Mouse (Mus musculus) embryonic facial prominence, embryonic 15.5 days (tissue): ENCODE results near the gene Ttll6. TPM values are rescaled to one million over a fixed set of nuclear protein-coding genes. Genes with fewer than 3 reads are reported as not detected.

Experiments
- ATAC-seq: fragments of 200-750 bp; cut with Nextera tagmentation; 2 replicates; pipeline ENCODE4 v1.8.0; 2017; ENCODE audit warnings: low read depth, moderate TSS enrichment; ENCODE audit not compliant: insufficient number of reproducible peaks, low FRiP score, low TSS enrichment
- H3K27ac ChIP-seq: fragments of 300-500 bp; sonication (generic); replicated peaks from 2 replicates; pipeline ENCODE4 v1.5.1; 2015; ENCODE audit warnings: mild to moderate bottlenecking, inconsistent platforms
- H3K27me3 ChIP-seq: fragments of 300-500 bp; sonication (generic); 2 replicates; pipeline ENCODE4 v1.6.1; 2015; ENCODE audit warnings: inconsistent platforms
- H3K36me3 ChIP-seq: fragments of 300-500 bp; sonication (generic); 2 replicates; pipeline ENCODE4 v1.6.1; 2015; ENCODE audit warnings: mild to moderate bottlenecking, inconsistent platforms
- H3K4me1 ChIP-seq: fragments of 300-500 bp; sonication (generic); 2 replicates; pipeline ENCODE4 v1.6.1; 2015; ENCODE audit warnings: inconsistent platforms
- H3K4me2 ChIP-seq: fragments of 300-500 bp; sonication (generic); replicated peaks from 2 replicates; pipeline ENCODE4 v1.6.1; 2015; ENCODE audit warnings: mild to moderate bottlenecking, inconsistent platforms
- H3K4me3 ChIP-seq: fragments of 300-500 bp; sonication (generic); replicated peaks from 2 replicates; pipeline ENCODE4 v1.5.1; 2015; ENCODE audit warnings: mild to moderate bottlenecking, inconsistent platforms
- H3K9ac ChIP-seq: fragments of 300-500 bp; sonication (generic); 2 replicates; pipeline ENCODE4 v1.6.1; 2015; ENCODE audit warnings: inconsistent platforms
- H3K9me3 ChIP-seq: fragments of 300-500 bp; sonication (generic); replicated peaks from 2 replicates; pipeline ENCODE4 v1.6.1; 2016; ENCODE audit warnings: inconsistent platforms
- WGBS: fragments of 180-500 bp; shearing (Covaris S2); methylation state at CpG from one replicate; pipeline ENCODE4 v1.1.7; 2015; 5-methylcytosine and 5-hydroxymethylcytosine counted together
- polyA plus RNA-seq: library from polyadenylated mRNA; unstranded; fragments of >200 nt; fragmentation: Nextera tagmentation; extraction: Ambion mirVana; gene quantifications from 2 replicates; pipeline ENCODE4 v1.2.1, GENCODE M21; 2015

Ttll6 gene
- polyA plus RNA-seq, 1 experiment from 2014 or later = 2.4 TPM

DNA sequence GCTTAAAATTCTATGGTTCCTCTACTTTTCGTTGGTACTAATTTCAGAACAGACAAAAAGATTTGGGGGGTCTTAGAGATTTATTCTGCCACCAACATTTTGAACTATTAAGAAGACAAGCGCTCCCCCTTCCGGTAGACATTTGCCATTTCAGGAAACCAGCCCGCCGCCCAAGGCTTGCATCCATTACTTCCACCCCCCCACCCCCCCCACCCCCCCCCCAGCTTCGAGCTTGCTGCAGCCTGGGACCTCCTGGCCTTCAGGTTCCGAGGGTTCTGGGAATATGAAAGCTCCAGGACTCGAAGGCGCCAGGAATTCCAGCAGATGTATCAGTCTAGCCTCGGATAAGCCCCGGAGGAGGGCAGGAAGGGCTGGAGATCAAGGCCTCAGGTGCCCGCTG lies 65.1 kb downstream of the Ttll6 start:
- WGBS = 1% methylated on average over 12 of the region's 12 CpGs
- H3K4me1 ChIP-seq = peaks cover 8% of the 10 kb centered on the region
- H3K27ac ChIP-seq = no peak overlapping the region
- H3K9ac ChIP-seq = no peak overlapping the region
- no peaks in the 10 kb centered on the region for H3K9me3 ChIP-seq
- no peaks in the 10 kb centered on the region for H3K36me3 ChIP-seq
- H3K4me2 ChIP-seq = no peak overlapping the region
- peaks cover 99% of the 10 kb centered on the region for H3K27me3 ChIP-seq
- ATAC-seq = no peak
- no peak overlapping the region for H3K4me3 ChIP-seq

DNA sequence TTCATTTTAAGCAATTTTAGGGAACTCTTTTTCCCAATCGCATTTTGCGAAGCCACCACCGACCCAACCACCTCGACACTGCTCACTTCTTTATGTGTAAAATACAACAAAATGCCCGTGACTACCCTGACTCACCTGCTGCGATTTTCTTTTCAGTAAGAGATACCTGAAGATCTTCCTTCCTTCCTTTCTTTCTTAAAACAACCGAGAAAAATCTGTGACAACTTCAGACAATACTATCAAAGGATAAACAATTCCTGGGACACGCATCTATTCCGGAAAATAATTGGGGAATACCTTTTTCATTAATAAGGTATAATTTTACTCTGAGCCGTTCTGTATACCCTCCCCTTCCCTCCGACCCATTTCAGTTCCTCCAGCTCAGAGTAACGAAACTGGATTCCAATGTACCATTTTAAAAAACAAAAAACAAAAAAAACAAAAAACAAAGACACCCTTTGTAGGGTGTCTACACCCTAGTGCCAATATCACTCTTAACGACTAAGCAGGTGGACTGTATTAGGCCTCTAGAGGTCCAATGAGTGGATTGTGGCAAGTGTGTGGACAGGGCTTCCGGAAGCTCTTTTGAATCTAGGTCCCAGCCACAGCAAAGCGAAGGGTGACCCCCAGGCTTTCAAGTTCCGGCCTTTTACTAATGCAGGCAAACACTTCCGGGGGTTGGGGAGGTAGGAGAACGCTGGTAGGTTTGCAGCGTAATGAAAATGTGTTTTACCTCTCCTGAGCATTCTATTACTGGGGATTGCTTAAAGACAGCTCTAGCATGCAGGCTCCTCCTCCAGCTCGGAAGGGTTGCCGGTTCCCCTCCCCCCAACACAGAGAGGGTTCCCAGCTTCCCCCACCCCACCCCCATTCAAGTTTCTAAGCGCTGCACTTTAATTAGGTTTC lies 65.8 kb downstream of the Ttll6 start:
- H3K4me2 ChIP-seq = no peak overlapping the region
- H3K4me3 ChIP-seq = no peak overlapping the region
- H3K9me3 ChIP-seq = no peaks in the 10 kb centered on the region
- peaks cover 99% of the 10 kb centered on the region for H3K27me3 ChIP-seq
- no peaks in the 10 kb centered on the region for H3K36me3 ChIP-seq
- peaks cover under 1% of the 10 kb centered on the region; the same call in 1 of the 2 replicates for H3K4me1 ChIP-seq
- WGBS = 3% methylated on average over 22 of the region's 22 CpGs
- H3K9ac ChIP-seq = no peak overlapping the region
- no peak for ATAC-seq
- H3K27ac ChIP-seq = no peak overlapping the region

DNA sequence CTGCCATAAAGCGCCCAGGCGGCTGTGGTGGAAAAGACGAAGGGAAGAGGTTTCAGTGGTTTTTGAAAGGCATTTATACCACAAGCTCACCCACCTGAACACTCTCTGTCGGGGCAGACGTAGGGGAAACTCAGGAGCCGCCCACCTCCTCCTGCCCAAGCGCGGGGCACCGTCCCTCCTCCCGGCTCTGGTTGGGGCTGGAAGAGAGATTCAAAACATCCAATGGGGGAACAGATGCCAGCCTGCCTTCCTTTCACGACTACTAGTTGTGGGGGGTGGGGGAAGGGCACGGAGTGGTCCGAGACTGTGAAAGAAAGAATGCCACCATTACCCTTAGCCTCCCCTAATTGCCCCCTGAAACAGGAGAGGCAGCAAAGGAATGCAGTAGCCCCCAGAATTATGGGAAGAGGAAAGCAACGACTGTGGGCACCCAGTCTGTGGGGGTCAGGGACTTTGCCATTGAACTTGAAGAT lies 66.6 kb downstream of the Ttll6 start:
- H3K4me1 ChIP-seq = no peaks in the 10 kb centered on the region
- H3K9me3 ChIP-seq = no peaks in the 10 kb centered on the region
- ATAC-seq = no peak
- under 1% methylated on average over 14 of the region's 14 CpGs for WGBS
- H3K27me3 ChIP-seq = peaks cover 98% of the 10 kb centered on the region
- H3K27ac ChIP-seq = no peak overlapping the region
- H3K36me3 ChIP-seq = no peaks in the 10 kb centered on the region
- no peak overlapping the region for H3K4me3 ChIP-seq
- H3K9ac ChIP-seq = no peak overlapping the region
- H3K4me2 ChIP-seq = no peak overlapping the region

DNA sequence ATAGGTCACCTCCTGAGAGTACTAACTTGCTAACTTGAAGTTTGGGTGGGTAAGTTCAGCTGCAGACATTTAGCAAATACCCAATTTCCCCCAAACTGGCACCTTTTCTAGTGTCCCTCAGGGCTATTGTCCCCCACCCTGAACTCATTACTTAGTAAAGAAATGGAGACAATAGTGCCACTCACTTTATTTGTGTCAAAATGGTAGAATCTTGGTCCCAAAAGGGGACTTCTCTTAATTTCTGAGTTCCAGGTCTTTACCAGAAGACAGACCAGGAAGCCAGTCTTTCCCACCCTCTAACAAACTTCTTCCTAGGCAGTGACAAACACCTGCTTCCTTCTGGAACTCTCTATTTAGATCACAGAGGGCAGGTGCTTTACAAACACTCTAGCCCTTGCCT lies 68.2 kb downstream of the Ttll6 start:
- Histone ChIP-seq H3K9ac (no peak overlapping the region), H3K4me2 (no peak overlapping the region), H3K9me3 (no peaks in the 10 kb centered on the region), H3K36me3 (no peaks in the 10 kb centered on the region), H3K4me3 (no peak overlapping the region), H3K27ac (no peak overlapping the region), H3K27me3 (peaks cover 98% of the 10 kb centered on the region), H3K4me1 (no peaks in the 10 kb centered on the region)
- ATAC-seq = no peak

DNA sequence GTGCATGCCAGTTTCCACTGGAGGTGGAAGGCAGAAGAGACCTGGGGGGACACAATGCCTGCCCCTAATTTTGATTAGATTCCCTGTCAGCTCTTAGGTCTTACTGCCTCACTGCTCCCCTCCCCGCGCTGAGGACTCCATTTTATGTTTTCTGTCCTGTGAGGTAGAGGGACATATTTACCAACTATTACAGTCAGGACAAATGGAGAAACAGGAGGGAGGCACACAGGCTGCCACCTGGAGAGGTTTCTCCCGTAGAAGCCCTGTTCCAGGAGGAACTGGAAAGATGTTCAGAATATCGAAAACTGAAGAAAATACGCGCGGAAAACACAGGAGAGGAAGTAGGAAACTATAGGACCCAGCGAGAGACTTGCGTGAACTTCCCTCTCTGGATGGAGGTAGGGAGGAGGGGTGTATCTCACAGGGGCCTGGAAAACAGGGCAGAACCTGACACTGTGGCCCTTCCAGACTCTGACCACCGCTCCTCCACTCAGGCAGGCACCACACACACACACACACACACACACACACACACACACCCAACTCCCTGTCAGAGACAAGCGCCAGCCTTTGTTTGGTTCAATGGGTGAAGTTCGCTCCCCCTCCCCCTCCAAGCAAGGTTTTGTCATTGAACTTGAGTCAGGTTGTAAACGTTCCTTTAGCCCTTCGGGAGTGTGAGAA lies 69.0 kb downstream of the Ttll6 start:
- Histone ChIP-seq H3K27ac (no peak overlapping the region), H3K27me3 (peaks cover 98% of the 10 kb centered on the region), H3K9me3 (no peaks in the 10 kb centered on the region), H3K36me3 (no peaks in the 10 kb centered on the region), H3K4me1 (no peaks in the 10 kb centered on the region), H3K4me2 (no peak overlapping the region), H3K4me3 (no peak overlapping the region), H3K9ac (no peak overlapping the region)
- WGBS = 1% methylated on average over 14 of the region's 14 CpGs
- no peak for ATAC-seq

DNA sequence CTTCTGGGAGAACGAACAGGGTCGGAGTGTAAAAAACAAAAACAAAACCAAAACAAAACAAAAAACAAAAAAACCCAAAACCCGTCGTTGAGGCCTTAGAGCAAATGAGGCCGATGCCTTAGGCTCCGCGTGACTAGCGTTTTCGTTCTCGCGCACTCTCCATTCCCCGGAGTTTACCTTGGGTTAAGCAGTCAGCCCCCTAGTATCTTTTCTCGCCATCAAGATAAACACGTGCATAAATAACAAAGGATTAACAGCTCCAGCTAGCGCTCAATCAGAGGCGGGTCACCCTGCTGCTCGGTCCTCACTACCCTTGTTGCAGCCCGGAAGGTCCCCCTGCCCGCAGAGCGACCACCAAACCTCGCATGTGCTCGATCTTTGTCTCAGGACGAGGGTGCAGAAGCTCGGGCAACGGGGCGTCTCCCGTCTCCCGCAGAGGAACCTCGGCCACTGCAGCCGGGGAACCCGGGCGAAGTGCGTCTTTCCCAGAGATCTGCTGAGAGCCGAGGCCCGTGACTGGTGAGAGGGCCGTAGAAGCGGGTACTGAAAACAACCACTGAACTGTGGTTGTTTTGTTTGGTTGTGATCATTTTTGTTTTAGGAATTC lies 69.7 kb downstream of the Ttll6 start:
- WGBS = under 1% methylated on average over 37 of the region's 37 CpGs
- no peak for ATAC-seq
- Histone ChIP-seq H3K9me3 (no peaks in the 10 kb centered on the region), H3K27me3 (peaks cover 98% of the 10 kb centered on the region), H3K36me3 (no peaks in the 10 kb centered on the region), H3K4me2 (no peak overlapping the region), H3K9ac (no peak overlapping the region), H3K4me1 (no peaks in the 10 kb centered on the region), H3K4me3 (no peak overlapping the region), H3K27ac (no peak overlapping the region)

DNA sequence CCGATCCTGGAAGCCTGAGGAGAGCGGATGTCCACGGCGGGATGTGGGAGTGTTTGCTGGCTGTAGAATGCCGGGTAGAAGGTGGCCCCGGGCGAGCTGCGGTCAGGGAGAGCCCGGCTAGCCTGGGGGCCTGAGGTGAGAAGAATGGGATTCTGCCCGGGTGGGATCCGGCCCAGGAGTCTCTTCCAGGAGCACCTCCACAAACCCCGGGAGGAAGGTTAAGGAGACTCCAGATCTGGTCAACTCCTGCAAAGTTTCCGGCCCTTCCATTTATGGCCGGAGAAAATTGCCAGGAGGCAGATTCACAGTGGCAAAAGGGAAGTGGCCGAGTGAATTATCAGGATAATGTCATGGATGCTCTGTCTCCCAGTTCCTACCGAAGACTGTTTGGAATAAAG lies 70.2 kb downstream of the Ttll6 start:
- no peak overlapping the region for H3K27ac ChIP-seq
- ATAC-seq = no peak

DNA sequence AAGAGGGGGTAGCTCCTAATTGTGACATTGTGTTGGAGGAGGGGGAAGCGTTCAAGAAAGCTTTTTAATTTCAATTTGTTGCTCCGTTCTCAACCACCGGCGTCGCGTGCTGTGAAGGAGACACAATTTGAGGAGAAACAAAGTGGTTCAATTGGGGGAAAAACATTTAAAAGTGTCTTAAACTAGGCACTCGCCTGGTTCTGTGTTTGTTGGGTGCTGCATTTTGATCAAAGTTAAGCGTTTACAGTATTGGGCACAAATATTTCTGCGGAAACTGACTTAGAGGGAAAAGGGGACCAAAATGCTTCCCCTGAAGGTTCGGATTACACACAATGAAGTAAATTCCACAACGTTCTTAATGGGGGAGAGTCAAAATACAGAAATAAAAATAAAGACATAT lies 70.8 kb downstream of the Ttll6 start:
- 2% methylated on average over 11 of the region's 11 CpGs for WGBS
- H3K36me3 ChIP-seq = no peaks in the 10 kb centered on the region
- no peak for ATAC-seq

More for the DNA sequence above, 70.2 kb downstream of the Ttll6 start:
- H3K36me3 ChIP-seq = no peaks in the 10 kb centered on the region
- peaks cover 98% of the 10 kb centered on the region for H3K27me3 ChIP-seq
- WGBS = under 1% methylated on average over 16 of the region's 16 CpGs
- H3K4me1 ChIP-seq = no peaks in the 10 kb centered on the region
- H3K4me3 ChIP-seq = no peak overlapping the region
- no peak overlapping the region for H3K9ac ChIP-seq
- H3K9me3 ChIP-seq = no peaks in the 10 kb centered on the region
- no peak overlapping the region for H3K4me2 ChIP-seq

DNA sequence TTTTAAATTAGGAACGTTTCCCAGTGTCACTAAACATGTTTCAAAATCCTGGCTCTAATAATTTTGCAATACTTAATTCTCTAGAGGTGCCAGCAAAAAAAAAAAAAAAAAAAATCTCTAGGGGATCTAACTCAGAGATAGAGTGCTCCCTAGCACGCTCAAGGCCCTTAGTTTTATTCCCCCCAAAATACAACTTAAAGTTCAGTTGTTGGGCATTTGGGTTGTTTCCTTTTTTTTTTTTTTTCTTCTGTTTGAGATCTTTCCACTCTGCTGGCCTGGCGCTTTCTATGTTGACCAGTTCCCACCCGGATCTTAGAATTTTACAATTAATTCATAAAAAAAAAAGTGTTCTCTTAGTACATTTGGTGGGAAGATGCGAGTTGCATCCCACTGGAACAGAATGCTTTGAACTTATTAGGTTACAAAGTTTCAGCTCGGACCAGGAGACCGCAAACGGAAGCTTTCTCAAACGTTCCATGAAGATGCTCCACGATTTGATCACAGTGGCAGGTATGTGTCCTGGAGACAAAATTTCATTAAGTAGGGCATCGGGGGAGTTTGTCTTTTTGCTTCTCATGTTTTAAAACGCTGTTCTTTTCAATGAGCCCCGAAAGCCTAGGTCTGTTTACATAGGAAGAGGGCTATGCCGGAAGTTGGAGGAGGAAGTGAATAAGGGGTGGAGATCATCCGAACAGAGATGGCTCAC lies 72.0 kb downstream of the Ttll6 start:
- no peak overlapping the region for H3K27ac ChIP-seq
- H3K4me1 ChIP-seq = no peaks in the 10 kb centered on the region
- no peak for ATAC-seq
- H3K4me3 ChIP-seq = no peak overlapping the region
- H3K27me3 ChIP-seq = peaks cover 96% of the 10 kb centered on the region
- no peaks in the 10 kb centered on the region for H3K36me3 ChIP-seq
- WGBS = 3% methylated on average over 15 of the region's 15 CpGs
- no peak overlapping the region for H3K4me2 ChIP-seq
- H3K9ac ChIP-seq = no peak overlapping the region
- no peaks in the 10 kb centered on the region for H3K9me3 ChIP-seq

More for the DNA sequence above, 70.8 kb downstream of the Ttll6 start:
- Histone ChIP-seq H3K4me2 (no peak overlapping the region), H3K27ac (no peak overlapping the region), H3K9ac (no peak overlapping the region), H3K27me3 (peaks cover 98% of the 10 kb centered on the region), H3K4me1 (no peaks in the 10 kb centered on the region), H3K4me3 (no peak overlapping the region), H3K9me3 (no peaks in the 10 kb centered on the region)
